Mouse (Mus musculus) cerebellum, adult 18-20 months (tissue): ENCODE measurements around the gene Zcchc13.
A peak's percentile ranks its signal among the peaks of the same experiment; 100 is the strongest.

ENCODE experiments used
- DNase-seq, 2 experiments: peaks; one replicate each; pipeline ENCODE4 v3.0.0; 2021

Gene Zcchc13

DNA sequence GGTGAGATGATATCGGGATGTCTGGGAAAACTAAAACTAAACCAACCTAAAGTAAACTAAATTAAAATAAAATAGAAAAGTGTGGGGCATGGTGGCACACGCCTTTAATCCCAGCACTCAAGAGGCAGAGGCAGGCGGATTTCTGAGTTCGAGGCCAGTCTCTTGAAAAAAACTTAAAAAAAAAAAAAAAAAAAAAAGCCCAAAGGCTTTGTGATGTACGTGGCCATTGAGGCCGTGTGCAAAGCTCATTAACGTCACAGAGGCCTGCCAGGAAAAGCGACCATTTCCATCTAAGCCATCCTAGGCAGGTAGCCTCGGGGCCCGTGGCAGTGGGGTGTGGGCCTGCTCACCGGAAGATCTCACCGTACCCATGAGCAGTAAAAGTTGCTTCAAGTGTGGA is at the start of gene Zcchc13:
TSS of gene Zcchc13 (plus strand) at position 284 of the 400 bp plus-strand sequence.
- no peak for DNase-seq

DNA sequence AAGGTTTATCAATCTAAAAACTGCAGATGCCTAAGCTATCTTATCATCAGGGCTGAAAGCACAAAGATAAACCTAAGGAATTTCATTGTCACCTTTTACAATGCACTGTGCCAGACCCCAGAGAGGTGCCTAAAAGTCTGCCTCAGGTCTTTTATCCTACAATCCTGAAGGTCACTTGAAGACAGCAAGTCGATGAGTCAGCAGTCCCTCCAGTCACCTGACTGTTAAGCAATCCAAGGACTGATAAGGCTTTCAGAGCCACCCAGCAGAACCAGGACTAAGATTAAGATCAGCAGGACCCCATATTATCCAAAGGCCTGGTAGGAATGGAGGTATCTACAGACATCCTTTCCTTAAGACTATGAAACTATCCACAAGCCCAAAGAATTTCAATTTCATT is 46.1 kb upstream of the Zcchc13 start:
- no peak for DNase-seq

DNA sequence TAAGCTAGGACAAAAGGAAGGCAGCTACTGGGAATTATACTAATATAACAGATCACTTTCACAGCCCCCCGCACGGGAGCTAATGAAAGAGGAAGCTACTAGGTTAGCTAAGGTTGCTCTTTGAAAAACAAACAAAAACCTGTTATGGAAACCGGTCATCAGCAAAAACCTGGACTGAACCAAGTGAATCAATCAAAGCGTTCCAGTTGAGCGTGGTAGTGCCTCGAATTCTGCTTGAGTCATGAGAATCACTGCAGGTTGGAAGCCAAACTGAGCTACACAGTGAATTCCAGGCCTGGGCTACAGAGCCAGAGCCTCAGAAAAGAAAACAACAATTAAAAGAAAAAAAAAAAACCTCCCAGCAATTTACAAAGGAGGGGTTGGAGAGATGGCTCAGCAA is 38.3 kb upstream of the Zcchc13 start:
- DNase-seq: no peak

GRCm38 (mm10) chrX:103602553-103602952 is 27.8 kb upstream of the Zcchc13 start:
- no peak for DNase-seq

GRCm38 (mm10) chrX:103604211-103604610 is 26.2 kb upstream of the Zcchc13 start:
- no peak for DNase-seq

DNA sequence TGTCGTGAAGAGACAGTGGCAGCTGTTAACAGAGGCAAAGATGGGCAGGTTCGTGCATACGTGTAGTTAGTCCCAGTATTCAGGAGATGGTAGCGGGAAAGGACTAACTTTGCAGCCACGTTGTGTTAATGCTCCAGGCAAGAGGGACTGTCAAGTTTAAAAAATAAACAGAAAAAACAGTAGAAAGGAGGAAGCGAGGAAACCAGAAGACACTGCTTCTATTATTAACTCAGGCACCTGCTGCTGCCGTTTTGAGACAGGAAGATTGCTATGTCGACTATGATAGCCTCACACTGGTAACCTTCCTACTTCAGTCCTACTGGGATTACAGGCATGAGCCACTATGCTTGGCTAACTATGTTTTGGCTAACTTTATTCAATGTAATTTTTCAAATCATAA is 24.9 kb upstream of the Zcchc13 start:
- no peak for DNase-seq

DNA sequence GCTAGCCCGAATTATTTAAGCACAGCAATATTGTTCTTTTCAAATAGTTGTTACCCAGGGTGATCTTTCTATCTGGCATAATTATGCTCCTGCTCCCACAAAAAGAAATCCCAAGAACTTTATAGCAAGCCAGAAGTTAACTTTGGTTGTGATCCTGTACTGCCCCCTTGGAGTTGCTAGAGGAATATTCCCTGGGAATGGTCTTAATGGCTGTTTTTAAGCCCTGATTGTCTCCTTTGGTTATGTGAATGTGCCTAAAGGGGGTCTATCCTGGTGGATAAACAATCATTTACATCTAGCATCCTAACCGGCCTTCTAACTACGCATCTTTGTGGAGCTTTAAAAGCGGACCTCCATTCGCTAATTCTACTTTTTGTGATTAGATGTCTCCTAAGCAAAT is 20.0 kb upstream of the Zcchc13 start:
- no peak for DNase-seq

- DNase-seq: no peak
Measured at GRCm38 (mm10) chrX:103611462-103611861, 18.9 kb upstream of the Zcchc13 start.

DNA sequence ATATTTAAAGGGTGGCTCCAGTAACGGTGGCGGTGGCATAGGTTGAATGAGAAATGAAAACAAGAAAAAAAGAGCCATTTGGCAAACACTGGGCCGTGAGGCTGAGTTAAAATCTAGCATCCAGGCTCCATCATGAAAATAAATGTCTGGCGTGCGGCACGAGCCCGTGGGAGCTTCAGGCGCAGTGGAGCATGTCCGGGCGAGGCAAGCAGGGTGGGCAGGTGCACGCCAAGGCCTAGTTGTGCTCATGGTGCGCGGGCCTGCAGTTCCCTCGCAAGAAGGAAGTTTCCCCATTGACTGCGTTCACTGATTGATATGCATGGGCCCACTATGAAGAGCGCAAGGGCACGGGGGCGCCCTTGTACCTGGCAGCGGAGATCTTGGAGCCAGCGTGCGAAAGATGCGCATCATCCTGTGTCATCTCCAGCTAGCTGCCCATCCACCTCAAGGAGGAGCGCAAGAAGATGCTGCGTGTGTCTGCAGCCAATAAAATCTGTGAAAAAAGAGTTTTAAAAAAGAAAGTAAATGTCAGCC is 15.6 kb upstream of the Zcchc13 start:
- DNase-seq: peak in 1 of 2 experiments; percentile 19

GRCm38 (mm10) chrX:103615453-103615852 is 14.9 kb upstream of the Zcchc13 start:
- DNase-seq: no peak

- DNase-seq: peak; percentile 23 to 62
Measured at GRCm38 (mm10) chrX:103616162-103616535, 14.2 kb upstream of the Zcchc13 start.

DNA sequence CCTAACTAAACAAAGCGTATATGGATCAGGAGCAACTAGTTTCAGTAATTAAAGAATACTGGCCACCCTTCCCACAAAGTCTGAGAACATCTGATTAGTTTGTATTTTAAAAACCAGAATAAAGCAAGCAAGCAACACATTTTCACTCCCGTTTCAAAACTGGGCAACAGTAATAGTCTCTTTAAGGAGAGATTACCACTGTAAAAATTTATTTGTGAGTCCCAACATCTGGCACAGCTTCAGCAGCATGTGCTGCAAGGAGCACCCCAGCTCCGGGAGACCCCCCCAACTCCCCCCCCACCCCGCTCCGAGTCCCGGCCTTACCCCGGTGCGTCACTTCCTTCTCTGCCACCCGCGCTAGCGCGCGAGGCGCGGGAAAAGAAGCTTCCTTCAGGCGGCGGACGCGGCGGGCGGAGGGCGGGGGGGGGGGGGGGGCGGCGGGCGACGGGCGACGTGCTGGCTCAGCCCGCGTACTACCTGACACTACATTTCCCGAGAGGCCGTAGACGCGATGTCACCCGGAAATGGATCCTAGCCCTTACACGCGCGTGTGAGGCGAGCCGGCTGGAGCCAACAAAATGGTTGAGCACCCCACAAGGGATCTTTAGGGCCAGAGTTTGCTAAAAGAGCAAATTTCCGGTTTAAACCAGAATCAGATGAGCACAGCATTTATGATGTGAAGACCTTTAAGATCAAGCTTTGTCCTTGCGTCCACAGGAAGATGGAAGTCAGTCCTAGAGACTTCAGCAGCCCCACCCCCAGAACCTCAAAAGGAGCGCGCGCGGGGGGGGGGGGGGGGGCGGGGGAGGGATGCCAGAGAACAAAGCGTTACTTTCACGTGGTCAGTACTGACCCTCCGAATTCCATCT is 13.6 kb upstream of the Zcchc13 start:
- DNase-seq: peak; percentile 79 to 84

DNA sequence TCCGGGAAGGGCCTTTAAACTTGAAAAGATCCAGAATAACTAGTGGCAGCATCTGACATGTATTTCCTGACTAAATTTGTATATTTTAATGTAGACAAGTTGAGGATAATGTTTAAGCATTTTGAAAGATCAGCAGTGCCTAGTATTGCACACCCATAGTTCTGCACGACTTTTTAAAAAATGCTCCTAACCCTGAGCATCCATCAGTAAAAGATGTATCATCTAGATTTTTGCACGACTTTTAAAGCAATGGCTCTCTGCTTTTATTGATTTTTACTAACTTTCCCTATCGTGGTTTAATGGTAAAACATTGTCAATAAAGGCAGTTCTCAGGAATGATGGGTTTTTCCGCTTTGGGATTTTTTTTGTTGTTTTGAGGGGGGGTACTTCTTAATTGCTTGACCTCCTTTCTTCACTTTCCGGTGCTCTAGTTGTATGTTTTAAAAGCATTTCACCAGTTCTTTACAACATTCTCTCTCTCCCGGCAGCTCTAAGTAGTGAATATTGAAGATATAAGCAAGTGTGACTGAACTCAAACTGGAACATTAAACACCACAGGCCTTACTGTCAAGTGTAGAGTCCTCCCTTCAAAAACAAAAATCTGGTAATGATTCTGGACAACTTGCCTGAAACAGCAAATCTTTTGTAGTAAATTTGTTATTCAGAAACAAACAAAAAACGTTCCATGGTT is 12.8 kb upstream of the Zcchc13 start:
- DNase-seq: no peak

DNA sequence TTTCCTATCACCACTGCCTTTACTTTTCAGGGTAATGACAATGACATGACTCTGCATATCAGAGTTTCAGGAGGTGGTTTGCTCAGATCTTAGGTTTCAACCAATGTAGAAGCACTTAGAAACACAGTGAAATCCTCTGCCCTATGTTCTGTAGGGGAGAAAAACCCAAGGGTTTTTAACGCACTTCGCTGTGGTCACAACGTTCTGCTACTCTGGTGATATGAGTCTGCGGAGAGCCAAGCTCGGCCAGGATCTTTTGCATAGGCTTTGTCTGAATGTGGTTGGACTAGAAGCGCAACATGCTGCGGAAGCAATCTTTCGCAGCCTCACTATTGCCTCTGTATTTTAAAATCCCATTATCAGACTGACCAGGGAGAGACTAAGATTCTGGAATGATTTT is 8.6 kb upstream of the Zcchc13 start:
- DNase-seq: peak in 1 of 2 experiments; percentile 16

DNA sequence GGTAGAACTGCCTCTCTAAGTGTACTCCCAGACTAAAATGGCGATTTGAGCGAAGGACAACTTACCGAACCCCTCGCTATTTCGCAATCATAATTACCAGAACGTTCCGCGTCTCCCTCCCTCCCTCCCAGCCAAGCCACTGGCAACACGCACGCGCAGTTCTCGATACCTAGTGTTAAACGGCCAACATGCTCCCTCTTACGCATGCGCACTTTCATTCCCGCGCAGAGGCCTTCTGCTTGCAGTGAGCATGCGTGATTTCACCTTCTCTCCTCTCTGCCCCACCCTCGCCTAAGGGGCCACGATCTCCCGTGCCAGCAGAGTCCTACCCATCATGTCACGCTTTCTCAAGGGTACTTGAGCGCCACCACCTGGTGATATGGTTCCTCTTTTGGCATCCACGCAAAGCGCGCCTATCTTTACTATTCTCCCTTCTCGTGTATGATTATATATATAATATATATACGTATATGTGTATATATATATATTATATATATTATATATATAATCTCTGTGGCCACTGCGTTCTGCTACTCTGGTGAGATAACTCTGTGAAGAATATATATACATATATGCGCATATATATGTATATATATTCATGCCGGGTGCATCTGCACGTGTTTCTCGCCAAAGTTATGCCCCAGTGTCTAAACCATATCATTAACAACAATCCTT is 8.0 kb upstream of the Zcchc13 start:
- DNase-seq: peak; percentile 95 to 97

GRCm38 (mm10) chrX:103622935-103623280 is 7.5 kb upstream of the Zcchc13 start:
- DNase-seq: peak; percentile 4 to 54

GRCm38 (mm10) chrX:103623411-103623845 is 7.0 kb upstream of the Zcchc13 start:
- DNase-seq: peak; percentile 60 to 72

GRCm38 (mm10) chrX:103624426-103625168 is 5.8 kb upstream of the Zcchc13 start:
- DNase-seq: peak; percentile 4 to 28

- DNase-seq: no peak
Measured at GRCm38 (mm10) chrX:103628890-103629289, 1.5 kb upstream of the Zcchc13 start.

- DNase-seq: no peak
Measured at GRCm38 (mm10) chrX:103633895-103634294, 3.5 kb downstream of the Zcchc13 start.

- DNase-seq: no peak
Measured at GRCm38 (mm10) chrX:103636021-103636420, 5.6 kb downstream of the Zcchc13 start.

GRCm38 (mm10) chrX:103638566-103638965 is 8.2 kb downstream of the Zcchc13 start:
- no peak for DNase-seq

DNA sequence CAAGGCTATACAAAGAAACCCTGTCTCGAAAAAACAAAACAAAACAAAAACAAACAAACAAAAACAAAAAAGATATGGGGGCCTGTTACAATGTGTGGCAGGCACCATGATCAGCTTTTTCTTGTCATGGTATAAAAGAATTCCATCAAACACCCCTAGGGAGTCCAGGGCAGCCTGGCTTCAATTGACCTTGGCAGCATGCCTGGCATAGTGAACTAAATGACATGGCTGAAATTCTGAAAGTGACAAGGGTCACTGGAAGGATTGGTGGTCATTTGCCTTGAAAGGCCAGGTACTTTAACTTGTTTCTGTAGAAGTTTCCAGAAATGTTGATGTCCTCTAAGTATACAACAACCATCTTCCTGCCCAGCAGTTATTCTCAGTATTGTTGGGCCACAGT is 13.9 kb downstream of the Zcchc13 start:
- DNase-seq: no peak
